Mouse (Mus musculus) mouse trophoblast stem cell (cell line): ENCODE results near the gene Bid.
"Not testable (repeated sequence)": the region's sequence is repeated elsewhere in the genome, so short reads cannot be mapped to it uniquely, and the experiment has no call there.

ENCODE experiments used
- in situ Hi-C, 2 experiments: fragments of 300-500 bp; cut with MseI, MboI; formaldehyde crosslinking; loops; 2 replicates in 1 of 2; 3 replicates in 1 of 2; pipeline ENCODE4 v1.15.1; 2025

Gene Bid

DNA sequence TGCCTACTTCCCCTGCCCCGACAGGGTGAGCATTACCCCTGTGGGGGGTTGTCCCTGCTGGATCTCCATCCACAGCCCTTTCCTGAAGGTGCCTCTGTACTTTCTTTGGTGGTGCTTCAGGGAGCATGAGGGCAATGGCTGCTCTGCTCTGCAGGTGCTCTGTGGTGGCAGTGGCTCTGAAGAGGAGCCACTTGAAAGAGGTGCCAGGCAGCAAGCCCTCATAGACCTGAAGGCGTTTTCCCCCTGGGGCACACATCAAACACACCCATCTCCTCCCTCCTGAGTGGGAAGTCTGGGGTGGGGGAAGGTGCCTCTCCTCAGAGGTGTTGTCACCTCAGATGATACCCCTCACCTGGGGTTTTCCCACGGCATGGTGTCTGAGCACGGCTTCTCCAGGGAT, 17.5 kb upstream of the Bid start:
- in situ Hi-C loops = no loop called here

DNA sequence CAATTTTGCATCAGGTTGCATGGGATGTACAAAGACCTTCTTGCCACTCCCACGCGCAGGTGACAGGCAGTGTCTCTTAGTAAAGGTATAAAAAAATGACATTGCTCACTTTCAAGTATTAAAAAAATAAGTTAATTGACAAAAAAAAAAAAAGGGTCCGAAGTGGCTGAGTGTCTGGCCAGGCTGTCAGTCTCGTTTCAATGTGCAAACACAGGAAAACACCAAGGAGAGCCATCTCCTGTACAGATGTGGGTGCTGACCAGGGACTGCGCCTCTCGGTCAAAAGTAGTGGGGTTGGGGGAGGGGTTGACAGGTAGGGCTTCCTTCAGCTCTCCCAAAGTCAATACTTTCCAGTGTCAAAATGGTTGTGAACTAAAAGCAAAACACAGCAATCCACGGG, 17.0 kb upstream of the Bid start:
- in situ Hi-C loops = no loop called here

DNA sequence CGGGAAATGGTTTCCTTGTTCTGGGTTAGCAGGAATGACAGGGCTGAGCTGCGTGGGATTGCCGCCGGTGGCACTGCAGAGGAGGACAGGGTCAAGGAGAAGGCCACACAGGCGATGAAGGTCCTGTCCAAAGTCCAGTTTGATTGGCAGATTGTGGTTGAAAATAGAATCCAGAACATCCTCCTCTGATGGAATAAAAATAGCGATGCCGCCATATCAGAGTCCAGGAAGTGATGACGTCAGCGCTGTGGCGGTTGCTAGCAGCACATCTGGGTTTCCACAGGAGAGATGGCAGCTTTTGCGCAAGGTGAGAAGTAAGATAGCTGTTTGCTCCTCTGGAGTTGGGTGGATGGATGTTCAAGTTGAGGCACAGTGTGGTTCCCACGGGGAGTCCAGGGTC, 15.9 kb upstream of the Bid start:
- in situ Hi-C loops = no loop called here

DNA sequence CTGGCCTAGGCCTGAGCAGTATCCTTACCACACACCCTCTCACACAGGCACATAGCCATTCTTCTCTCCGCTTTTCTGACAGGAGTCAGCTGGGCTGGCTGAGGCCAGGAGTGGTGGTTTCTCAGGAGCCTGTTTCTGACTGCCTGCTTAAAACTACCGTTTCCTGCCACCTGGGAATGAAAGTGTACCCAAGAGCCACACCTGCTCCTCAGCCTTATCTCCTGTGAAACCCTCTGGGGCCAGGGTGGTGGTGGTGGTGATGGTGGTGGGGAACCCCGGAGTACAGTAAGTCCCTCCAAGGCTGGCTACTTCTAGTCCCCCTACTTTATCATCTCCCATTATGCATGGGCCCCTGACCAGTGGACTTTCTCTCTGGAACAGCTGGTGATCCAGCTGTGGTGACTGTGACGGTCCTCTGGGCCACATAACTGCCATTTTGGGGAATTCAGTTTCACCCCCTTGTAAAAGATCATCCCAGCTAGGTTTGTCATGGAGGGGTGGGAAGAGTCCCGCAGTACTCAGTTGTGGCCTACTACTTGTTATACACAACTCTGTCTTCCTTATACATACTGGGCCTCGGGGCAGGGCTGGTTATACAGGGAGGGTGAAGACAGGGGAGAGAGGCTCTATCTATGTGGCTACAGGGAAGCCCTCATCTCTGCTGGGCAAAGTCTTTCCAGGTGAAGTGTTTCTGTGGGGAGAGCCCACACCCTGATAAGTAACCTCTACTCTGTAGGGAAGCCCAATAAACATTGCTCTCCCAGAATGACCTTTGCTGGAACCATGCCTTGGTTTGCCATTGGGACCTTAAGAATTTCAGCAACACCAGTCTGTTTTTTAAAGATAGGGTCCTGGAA, 14.0 kb upstream of the Bid start:
- in situ Hi-C loops = no loop called here

DNA sequence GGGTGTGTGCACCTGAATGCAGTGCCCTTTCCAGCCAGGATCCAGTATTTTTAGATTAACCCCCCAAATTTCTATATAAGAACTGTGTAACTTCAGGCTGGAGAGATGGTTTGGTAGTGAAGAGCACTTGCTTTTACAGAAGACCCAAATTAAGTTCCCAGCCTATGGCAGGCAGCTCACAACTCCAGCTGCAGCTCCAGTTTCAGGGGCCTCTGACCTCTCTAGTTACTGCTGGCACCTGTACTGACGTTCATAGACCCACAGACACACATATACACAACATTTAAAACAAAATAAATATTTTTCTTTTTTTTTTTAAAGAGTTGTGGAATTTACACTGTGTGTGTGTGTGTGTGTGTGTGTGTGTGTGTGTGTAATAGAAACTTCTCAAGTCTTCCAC, 12.8 kb upstream of the Bid start:
- in situ Hi-C loops = no loop called here

DNA sequence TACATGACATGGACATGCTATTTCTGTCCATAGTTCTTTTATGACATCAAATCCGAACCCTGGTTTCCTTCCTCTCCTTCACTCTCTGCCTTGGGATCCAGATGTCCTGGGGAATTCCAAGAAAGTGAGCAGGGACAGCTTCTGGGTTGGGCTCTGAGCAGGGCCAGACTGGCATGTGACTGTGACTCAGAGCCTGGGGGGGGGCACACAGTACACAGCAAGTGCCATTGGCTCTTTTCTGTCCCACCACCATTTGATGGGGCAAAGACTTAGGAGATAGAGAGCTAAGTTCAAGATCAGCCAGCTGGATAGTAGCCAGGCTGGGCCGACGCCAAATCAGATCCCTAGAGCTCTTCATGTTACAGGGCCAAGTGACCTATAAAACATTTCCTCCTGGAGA, 11.1 kb upstream of the Bid start:
- in situ Hi-C loops = no loop called here

DNA sequence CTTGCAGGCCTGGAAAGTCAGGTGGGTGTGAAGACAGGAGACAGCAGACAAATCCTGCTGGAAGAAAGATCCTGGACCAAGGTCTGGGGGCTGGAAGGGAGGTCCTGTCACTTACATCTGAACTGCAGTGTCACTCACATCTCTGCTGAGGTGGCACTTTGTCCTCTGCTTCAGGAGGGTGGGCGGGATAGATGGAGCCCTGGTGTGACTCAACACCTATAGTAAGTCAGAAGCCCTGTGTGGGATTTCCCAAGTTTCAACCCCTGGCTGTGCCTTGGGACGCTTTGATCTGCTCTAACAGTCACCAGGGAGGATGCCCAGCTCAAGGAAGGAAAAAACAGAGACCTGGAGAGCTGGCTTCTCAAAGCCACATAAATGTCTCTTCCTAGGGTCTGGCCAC, 10.2 kb upstream of the Bid start:
- in situ Hi-C loops = no loop called here

DNA sequence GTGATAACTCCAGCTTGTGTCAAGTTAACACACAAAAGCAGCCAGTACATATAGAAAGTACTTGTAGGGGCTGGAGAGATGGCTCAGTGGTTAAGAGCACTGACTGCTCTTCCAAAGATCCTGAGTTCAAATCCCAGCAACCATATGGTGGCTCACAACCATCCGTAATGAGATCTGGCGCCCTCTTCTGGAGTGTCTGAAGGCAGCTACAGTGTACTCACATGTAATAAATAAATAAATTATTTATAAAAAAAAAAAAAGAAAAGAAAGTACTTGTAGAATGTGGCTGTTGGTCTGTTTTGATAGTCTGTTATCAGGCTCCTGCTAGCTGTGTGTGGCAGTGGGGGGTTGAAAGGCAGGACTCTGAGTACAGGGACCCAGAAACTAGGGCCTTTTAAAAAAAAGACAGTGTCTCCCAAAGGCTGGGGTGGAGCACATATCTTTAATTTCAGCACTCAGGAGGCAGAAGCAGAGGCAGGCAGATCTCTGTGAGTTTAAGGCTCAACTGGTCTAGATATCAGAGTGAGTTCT, 8.2 kb upstream of the Bid start:
- in situ Hi-C loops = not testable (repeated sequence)

DNA sequence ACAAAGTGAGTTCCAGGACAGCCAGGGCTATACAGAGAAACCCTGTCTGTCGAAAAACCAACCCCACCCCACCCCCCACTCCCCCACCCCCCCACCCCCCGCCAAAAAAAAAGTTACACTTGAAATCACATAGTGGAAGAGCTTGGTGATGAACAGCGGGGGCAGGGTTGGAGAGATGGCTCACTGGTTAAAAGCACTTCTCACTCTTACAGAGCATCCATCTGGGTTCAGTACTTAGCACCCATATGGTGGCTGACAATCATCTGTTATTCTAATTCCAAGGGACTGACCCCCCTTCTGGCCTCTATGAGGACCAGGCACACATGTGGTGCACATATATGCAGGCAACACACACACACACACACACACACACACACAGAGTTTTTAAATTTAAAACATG, 1.3 kb upstream of the Bid start:
- in situ Hi-C loops = no loop called here

DNA sequence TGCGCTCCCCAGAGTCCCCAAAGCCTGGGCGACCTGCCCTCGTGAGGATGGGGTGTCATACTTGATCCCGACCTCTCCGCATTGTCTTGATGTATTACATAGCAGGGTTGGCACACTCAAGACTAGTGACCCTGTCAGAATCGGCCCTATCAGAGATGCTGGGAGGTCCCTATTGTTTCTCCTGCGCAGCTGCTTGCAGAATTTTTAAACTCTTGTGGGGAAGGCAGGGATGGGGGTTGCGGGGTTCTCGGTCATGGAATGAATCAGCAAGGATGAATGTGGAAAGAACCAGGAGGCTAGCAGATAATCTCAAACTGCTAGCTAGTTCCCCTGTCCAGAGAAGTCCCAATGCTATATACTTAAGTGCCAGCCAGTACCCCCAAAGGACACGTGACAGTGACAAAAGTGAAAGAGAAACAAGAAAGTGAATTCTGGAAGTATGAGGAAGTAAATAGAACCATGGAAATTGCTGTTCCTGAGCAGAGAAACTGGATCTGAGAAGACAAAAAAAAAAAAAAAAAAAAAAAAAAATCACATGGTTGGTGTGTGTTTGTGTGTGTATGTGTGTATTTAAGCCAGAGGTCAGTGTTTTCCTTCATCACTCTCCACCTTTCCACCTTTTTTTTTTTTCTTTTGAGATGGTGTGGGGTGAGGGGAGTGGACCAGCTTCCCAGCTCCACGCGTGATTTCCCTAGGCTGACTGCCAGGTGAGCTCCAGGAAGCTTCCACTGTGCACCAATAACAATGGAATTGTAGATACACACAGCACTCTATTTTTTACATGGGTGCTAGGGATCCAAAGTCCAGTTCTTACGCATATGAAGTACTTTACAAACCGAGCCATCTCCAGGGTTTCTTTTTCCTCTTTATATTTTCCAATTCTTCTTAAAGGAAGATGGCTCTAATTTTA, 574 bp upstream of the Bid start:
- in situ Hi-C loops = not testable (repeated sequence)

DNA sequence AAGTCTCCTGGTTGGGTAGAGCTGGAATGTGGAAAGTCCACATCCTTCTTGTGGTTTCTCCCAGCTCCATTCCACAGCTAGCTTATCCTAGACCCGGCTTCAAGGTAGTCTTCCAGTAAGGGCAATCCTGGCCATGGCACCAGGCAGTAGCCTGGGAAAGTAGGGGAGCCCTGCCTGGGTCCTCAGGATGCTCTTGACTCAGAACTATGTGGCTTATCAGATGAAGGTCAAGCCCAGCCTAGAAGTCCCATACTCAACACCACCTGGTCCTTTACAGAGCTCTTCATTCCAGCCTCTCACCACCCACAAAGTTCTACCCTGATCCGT, 1.0 kb downstream of the Bid start:
- in situ Hi-C loops = no loop called here

DNA sequence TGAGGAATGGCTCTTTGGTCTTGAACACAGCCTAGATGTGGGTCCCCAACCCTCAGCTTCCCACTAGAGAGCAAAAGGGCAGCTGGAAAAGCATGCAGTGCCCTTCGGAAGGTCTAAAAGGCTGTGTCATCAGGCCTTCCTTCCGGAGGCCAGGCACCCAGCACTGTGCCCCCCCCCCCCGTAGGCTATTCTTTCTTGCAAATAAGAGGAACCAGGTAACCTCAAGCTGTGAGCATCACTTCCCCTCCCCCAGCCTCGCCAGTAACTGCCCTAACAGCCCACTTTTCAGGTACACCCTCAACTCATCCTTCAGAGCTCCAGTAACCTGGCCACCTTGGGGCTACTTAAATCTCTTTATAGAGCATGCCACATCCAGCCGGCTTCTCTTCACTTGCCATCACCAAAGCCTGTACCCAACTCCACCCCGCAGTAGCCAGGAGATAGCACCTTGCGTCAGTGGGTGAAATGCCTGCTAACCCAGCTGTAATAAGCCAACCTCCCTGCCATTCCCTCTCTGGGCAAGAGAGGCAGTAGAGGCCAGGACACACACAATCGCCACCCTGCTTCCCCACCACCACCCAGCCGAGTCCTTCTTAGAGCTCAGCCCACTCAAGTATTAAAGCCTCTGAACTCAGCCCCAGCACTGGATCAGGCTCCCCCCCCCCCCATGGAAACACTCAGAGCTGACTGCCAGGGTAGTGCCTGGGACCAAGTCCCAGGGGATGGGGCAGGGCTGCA, 1.6 kb downstream of the Bid start:
- in situ Hi-C loops = no loop called here

DNA sequence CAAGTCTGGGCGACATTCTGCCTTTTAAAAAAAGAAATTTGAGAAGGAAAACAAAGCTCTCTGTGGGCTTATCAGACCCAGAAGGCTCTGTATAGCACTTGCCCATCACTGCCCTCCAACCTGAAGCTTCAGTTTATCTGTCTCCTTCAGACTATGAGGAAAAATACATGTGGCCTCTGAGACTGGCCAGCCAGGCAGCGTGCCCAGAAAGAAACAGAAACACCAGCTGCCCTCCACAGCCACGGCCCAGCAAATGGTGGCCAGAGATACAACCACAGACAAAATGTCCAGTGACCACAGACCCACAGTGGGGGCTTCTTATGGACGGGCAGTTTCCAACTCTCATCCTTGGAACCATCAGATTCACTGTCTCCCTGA, 2.1 kb downstream of the Bid start:
- in situ Hi-C loops = no loop called here

DNA sequence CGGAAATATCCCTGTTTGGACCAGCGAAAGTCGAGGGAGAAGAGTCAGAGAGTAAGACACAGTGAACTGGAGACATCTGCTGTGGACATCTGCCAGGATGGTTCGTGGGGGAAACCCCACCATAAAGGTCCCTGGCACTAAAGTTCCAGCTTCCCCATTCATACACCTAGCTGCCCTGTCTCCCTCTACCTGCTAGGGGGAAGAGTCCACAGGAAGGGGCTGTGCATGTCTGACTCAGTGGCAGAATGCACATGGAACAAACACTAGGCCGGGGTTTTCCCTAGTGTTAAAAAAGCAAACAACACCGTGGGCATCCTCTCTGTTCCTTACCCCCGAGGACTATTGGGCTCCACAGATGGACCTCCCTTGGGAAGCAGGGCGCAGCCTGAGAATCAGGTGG, 2.9 kb downstream of the Bid start:
- in situ Hi-C loops = no loop called here

DNA sequence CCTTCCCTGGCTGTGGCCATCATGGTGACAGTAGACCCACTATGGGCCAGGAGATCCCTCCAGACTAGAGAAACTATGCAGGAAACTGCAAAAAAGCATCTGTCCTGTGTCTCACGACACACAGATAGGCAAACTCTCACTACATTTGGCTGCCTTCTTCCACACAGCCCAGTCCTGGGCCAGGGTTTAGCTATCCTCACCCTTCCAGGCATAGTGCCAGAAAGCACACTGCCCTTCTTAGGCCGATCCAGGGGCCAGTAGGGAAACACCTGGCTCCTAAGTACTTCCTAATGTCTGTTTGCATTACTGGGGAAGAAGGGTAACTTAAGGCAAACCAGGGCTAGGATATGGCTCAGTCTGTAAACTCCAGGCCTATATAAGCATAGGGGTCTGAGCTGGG, 3.7 kb downstream of the Bid start:
- in situ Hi-C loops = no loop called here

DNA sequence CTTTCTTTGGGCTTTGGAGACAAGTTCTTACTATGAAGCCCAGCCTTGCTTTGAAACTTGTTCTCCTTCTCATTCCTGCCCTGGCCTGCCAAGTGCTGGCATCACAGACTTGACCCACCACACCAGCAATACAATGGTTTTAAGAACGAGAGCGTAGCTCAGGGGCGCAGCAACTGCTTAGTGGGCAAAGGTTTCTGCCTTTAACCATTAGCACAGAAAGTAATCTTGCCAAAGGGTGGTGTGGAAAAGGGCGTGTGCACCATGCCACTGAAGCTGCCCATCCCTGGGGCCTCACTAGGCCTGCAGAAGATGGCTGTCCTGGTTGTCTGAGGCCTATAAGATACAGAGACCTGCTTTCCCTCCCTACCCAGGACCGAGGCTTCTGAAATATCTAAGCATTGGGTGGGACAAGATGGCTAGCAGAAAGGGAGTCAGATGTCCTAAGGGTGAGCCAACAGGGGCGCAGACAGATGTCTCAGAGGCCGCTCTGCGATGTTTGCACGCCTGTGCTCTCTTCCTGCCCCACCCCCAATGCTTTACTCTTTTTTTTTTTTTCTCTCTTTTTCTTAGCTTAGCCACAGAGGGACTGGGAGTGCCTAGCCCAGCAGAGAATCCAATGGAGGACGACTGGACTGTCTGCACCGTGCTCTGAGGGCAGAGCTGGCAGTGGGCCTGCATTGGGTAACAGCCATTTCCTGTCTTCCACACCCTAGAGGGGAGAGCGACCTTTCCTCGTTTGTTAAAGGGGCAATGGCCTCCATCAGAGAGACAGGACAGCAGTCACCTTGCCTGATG, 5.2 kb downstream of the Bid start:
- in situ Hi-C loops = no loop called here

DNA sequence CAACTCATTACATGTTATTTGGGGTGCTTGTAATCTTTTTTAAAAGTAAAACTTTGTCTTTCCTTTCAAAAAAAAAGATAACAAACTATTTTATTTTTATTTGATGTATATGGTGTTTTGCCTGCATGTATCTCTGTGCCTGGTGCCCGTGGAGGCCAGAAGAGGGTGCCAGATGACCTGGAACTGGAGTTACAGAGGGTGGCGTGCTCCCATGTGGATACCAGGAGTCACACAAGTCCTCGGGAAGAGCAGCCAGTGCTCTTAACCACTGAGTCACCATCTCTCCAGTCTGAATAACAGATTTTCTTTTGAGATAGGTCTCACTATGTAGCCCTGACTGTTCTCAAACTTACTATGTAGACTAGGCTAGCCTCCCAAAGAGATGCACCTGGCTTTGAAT, 7.2 kb downstream of the Bid start:
- in situ Hi-C loops = no loop called here

DNA sequence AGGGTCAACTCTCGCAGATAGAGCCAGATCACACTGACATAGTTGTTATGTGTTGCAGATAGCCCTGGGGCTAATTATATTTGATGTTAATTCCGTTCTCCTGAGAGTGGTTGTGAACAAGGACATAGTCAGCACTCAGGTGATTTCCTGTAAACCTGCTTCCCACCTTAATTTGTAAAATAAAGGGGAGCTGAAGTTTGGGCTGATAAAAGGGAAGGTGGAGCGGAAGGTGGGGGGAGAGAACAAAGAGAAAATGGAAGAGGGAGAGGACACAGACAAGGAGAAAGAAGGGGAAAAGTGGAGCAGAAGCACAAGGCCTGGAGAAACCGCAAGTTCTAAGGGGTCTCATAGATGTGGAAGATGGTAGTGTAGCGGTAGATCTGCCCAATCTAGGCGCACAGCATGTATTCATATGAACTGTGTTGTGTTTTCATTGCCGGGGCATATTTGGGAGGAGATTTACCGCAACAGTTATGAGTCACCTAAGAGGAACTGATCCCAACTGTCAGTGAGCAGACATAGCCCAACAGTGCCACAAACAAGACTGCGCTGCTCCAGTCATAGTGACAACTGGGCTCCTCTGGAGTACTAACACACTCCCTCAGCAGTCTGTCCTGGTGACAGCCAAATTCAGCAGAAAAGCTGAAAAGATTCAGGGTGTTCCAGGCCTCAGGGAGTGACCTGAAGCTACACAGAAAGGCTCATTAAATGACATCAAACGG, 8.6 kb downstream of the Bid start:
- in situ Hi-C loops = not testable (repeated sequence)

DNA sequence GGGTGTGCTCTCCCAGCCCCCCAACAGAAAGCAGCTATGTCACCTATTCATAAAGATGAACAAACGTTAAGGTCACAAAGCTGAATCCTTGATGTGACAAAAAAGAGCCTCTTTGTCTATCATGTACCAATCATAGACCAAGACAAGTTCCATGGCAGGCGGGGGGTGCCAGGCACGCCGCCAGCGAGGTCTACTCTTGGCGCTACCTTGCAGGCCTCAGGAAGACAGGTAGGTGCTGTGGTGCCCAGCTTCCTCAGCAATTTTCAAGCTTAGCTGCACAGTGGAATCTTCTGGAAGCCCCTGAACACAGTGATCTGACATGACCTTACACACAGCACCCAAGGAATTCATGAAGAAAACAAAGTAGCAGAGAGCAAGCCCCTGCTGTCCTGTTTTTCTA, 10.1 kb downstream of the Bid start:
- in situ Hi-C loops = no loop called here

DNA sequence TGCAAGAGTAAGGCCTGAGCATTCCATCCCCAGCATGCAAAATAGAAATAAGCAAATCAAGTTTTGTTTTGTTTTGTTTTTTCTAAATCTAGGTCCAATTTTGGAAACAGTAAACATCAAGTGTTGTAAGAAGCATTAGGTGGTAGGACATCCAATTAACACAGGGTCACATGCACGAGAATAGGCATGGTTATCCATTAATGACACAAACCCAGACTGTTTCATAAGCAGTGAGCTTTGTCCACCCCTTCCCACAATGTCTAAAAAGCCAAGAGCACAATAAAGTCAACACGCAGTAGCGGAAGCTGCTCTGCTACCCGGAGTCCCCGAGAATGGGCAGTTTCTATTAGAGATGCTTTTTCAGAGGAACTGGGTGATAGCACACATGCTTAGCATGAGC, 11.5 kb downstream of the Bid start:
- in situ Hi-C loops = no loop called here

DNA sequence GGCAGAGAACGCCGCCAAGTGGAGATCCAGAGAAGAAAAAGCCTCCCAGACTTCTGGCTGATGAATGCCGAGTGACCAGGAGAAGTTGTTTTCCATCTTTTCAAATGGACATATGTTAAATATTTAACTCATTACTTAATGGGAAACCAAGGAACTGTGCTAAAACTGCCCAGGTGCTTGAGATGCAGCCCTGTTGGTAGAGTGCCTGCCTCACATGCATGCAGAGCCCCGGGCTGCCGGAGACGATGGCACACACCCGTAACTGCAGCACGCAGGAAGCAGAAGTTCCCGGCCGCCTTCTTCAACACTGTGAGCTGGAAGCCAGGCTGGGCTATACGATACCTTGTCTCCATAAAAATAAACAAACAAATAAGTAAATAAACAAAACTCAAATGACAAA, 12.7 kb downstream of the Bid start:
- in situ Hi-C loops = no loop called here
